Mouse (Mus musculus): Measurements from ENCODE around the gene Disp2. TPM values are rescaled to one million over a fixed set of nuclear protein-coding genes. Genes with fewer than 3 reads are reported as not detected.

The Disp2 gene
- polyA plus RNA-seq, 1 experiment from 2014 or later, result 1.2 TPM

DNA sequence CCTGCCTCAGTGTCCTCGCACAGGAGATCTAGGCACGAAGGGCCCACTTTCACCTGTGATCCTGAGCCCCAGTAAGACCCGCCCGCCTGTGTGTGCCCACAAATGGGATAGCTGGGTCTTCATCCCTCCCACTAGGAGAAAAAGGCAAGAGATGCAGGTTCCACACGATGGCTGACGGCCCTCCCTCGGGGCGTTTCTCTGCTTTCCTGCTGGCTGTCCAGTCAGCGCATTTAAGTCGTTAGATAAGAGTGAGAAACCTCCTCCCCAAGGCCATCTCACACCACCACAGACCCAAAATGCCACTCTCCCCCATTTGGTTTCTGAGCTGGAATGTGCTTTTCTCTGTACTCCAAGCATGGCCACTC lies 16.8 kb upstream of the Disp2 start:
- DNase-seq (ENCODE audit: extremely low spot score, low spot score), result no peak
- H3K27me3 ChIP-seq (ENCODE audit: poor library complexity, severe bottlenecking), result peaks cover 67% of the 10 kb centered on the region
- peaks cover 42% of the 10 kb centered on the region for H3K4me1 ChIP-seq
- H3K36me3 ChIP-seq (replicated peaks), result no peaks in the 10 kb centered on the region
- WGBS, result 9% methylated on average over 10 of the region's 10 CpGs
- peak overlapping the region; percentile 86 for H3K27ac ChIP-seq
- peak overlapping the region; percentile 43 for H3K4me3 ChIP-seq
- H3K9me3 ChIP-seq, result no peaks in the 10 kb centered on the region

DNA sequence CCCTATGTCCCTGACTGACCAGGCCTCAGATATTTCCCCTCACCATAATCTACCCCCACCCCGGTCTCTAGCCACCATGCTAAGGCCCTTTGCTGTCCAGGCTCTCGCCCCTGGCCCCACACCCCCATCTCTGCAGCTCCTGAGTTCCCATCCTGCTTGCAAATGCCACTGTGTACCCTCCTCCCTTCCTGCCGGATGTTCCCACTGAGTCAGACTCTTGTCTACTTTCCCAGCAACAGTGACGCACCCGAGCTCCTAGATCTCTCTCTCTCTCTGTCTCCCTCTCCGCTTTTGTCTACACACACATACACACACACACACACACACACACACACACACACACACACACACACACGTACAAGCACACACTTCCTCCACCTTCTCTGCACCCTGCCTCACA lies 16.1 kb upstream of the Disp2 start:
- peaks cover 42% of the 10 kb centered on the region for H3K4me1 ChIP-seq
- H3K4me3 ChIP-seq, result no peak overlapping the region
- no peaks in the 10 kb centered on the region for H3K36me3 ChIP-seq (replicated peaks)
- H3K9me3 ChIP-seq, result no peaks in the 10 kb centered on the region
- 65% methylated on average over 7 of the region's 7 CpGs for WGBS
- H3K27ac ChIP-seq, result peak overlapping the region; percentile 86; the same call in 1 of the 2 replicates
- peaks cover 60% of the 10 kb centered on the region for H3K27me3 ChIP-seq (ENCODE audit: poor library complexity, severe bottlenecking)
- no peak for DNase-seq (ENCODE audit: extremely low spot score, low spot score)

DNA sequence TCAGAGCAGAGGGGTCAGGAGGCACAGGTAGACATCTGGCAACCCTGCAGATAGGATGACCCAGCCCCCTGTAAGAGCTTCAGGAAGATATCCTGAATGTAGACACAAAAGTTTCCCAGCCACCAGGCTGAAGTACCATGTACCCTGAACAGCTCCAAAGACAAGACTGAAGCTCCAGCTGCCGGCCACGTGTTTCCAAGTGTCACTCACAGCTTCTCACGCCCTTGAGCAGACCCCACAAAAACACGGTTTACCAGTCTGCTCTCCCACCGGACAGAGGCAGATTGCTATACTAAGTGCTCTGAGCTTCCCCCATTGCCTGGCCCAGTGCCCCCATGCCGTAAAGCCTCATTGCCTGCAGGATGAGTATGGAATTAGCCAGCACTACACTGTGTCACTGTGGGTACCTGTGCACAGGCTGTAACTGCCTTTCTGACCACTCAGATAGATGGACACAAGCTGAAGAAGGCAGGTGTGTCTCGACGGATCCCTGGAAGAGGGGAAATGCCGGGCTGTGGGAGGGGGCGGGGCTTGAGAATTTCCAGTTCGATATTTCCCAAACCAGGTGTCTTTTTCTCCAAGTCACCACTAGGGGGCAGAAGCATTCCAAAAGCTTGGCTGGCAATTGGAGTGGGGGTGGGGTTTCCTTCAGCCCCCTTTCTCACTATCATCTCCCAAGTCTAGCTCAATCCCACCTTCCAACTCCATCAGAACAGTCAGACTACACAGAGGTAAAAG lies 15.3 kb upstream of the Disp2 start:
- H3K4me1 ChIP-seq, result peaks cover 42% of the 10 kb centered on the region
- peaks cover 52% of the 10 kb centered on the region for H3K27me3 ChIP-seq (ENCODE audit: poor library complexity, severe bottlenecking)
- no peaks in the 10 kb centered on the region for H3K36me3 ChIP-seq (replicated peaks)
- H3K27ac ChIP-seq, result no peak overlapping the region
- H3K4me3 ChIP-seq, result no peak overlapping the region; the same call in 1 of the 2 replicates
- peak; percentile 46 for DNase-seq (ENCODE audit: extremely low spot score, low spot score)
- no peaks in the 10 kb centered on the region for H3K9me3 ChIP-seq
- WGBS, result 29% methylated on average over 11 of the region's 11 CpGs

DNA sequence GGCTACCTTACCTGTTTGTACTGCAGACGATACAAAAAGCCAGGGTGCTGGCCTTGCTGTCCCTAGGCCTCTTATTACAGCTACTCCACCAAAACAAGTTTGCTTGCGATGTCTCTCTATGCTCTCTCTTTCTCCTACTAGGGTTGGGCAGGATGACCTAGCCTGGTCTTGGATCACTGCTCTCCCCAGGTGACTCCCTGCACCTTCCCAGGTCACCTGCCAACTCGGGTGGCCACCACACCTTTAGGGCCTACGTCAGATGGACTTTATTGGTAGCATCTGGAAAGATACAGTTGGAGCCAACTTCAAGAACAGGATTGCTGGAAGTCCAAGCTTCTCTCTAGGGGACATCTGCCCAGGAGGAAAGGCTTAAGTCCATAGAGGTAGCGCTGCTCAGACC lies 14.6 kb upstream of the Disp2 start:
- Histone ChIP-seq H3K4me3 (no peak overlapping the region), H3K27ac (no peak overlapping the region), H3K9me3 (no peaks in the 10 kb centered on the region), H3K36me3 (replicated peaks) (no peaks in the 10 kb centered on the region), H3K27me3 (ENCODE audit: poor library complexity, severe bottlenecking) (peaks cover 46% of the 10 kb centered on the region), H3K4me1 (peaks cover 36% of the 10 kb centered on the region)
- WGBS, result 83% methylated on average over 5 of the region's 5 CpGs
- no peak for DNase-seq (ENCODE audit: extremely low spot score, low spot score)

DNA sequence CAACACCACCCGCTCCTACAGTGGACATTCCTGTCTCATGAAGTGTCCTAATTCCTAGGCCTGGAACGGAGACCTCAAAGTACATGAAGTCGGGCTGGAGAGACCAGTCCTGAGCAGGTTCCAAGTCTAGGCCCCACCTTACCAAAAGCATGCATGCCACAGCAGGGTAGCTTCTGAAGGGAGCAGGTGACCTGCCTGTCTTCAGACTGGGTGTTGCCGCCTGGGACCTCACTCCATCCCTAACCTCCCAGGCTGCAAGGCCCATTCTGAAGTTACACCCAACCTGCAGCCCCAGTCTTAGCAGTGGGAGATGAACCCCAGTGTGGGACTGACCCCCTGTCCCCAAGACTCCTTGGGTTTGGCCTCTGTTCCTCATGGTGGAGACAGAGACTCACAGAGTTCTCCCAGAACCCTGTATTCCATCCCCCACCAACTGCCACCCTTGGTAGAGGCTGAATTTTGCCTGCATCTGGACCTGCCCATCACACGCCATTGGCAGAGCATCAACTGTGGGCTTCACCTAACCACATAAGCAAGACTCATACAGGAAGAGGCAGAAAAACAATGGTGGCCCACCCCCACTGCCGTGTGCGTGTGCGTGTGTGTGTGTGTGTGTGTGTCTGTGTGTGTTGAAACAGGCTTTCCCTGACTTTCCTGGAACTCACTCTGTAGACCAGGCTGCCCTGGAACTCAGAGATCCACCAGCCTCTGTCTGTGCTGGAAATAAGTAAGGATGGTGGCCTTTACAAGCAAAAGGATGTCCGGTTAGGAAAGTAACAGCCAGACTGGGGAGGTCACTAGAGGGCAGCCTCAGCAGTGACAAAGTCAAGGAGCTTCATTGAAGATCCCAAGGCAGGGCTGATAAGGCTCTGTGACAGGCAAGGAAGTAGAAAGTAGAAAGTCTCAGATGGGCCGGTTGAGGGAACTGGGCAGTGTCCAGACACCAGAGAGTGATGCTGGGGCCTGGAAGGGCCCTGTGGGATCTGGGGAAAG lies 13.2 kb upstream of the Disp2 start:
- no peaks in the 10 kb centered on the region for H3K36me3 ChIP-seq (replicated peaks)
- H3K4me1 ChIP-seq, result peaks cover 31% of the 10 kb centered on the region
- peaks cover 31% of the 10 kb centered on the region for H3K27me3 ChIP-seq (ENCODE audit: poor library complexity, severe bottlenecking)
- H3K27ac ChIP-seq, result no peak overlapping the region
- no peak overlapping the region for H3K4me3 ChIP-seq
- 77% methylated on average over 10 of the region's 10 CpGs for WGBS
- H3K9me3 ChIP-seq, result no peaks in the 10 kb centered on the region
- DNase-seq (ENCODE audit: extremely low spot score, low spot score), result no peak

DNA sequence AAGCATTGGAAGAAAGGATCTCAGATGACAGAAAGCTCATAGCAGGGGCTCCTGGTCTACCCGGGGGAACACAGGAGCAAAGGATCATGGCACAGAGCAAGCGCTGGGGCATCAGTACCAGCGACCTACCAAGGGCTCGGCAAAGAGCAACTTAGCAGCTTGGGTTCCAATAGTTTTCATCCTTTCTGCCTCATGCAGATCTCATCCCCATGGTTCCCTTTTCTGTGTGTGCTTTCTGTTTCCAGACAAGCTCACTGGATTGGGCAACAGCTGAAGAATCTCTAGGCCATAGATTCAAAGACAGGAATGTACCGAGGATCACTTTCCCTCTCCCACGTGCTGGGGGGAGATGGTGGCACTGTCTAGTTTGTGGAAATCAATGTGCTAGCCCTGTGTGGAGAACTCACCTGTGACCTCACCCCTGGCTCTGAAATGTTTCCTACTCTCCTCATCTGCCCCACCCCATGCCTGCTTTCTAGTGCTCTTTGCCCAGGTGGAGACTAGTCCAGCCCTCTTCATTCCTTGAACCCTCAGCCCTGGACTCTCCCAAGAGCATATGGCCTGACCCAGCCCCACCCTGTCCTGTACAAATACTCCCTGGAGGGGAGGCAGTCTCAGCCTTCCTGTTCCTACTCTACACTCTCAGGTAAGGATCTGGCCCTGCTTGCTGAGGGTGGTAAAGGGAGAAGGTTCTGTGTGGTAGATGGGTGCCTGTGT lies 7.2 kb upstream of the Disp2 start, which contains the start of gene Phgr1:
Gene Phgr1, plus strand, starts transcription at position 612 of the 717 bp plus-strand sequence.
- 76% methylated on average over 6 of the region's 6 CpGs for WGBS
- Histone ChIP-seq H3K9me3 (no peaks in the 10 kb centered on the region), H3K27me3 (ENCODE audit: poor library complexity, severe bottlenecking) (no peaks in the 10 kb centered on the region), H3K36me3 (replicated peaks) (no peaks in the 10 kb centered on the region), H3K4me3 (no peak within 1 kb of the TSS), H3K27ac (no peak within 1 kb of the TSS), H3K4me1 (no peaks in the 10 kb centered on the region; the same call in 1 of the 2 replicates)
- no peak for DNase-seq (ENCODE audit: extremely low spot score, low spot score)

DNA sequence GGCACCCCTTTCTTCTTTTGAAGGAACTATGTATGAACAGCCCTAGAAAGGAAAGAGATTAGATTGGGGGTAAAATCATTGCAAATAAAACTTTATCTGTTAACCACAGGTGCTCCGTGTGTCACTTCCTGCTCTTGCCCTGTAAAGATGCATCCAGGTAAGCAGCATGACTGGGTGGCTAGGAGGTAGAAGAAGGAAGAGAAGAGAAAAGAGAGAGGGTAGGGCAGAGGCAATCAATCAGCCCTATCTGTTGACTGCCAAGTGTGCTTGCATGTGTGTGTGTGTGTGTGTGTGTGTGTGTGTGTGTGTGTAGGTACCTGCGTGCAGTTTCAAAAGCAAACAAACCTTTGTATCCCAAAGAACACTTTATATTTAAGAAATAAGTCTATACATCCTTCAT lies 5.0 kb upstream of the Disp2 start:
- Histone ChIP-seq H3K9me3 (no peaks in the 10 kb centered on the region), H3K27ac (no peak overlapping the region), H3K27me3 (ENCODE audit: poor library complexity, severe bottlenecking) (peaks cover 7% of the 10 kb centered on the region), H3K4me1 (peaks cover 8% of the 10 kb centered on the region), H3K36me3 (replicated peaks) (no peaks in the 10 kb centered on the region), H3K4me3 (no peak overlapping the region)
- WGBS, result 93% methylated on average over 2 of the region's 2 CpGs
- no peak for DNase-seq (ENCODE audit: extremely low spot score, low spot score)

DNA sequence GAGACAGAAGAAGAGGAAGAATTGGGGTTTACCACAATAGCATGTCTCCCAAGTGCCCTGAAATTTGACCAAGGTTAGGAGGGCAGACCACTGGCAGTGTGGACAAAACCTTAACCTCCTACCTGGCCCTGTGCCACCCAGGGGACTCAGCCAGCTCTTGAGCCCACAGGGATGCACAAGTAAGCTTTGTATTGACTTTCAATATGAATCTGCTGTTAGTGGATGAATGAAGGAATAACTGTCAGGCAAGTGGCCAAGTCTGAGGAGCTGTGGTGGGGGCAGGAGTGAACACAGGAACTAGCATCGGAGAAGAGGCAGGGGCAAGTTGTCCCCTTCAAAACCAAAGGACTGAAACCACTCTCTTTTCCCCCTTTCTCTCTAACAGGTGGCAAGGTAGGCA lies 4.1 kb upstream of the Disp2 start:
- Histone ChIP-seq H3K4me3 (no peak overlapping the region), H3K36me3 (replicated peaks) (no peaks in the 10 kb centered on the region), H3K27me3 (ENCODE audit: poor library complexity, severe bottlenecking) (peaks cover 15% of the 10 kb centered on the region), H3K9me3 (no peaks in the 10 kb centered on the region), H3K27ac (no peak overlapping the region), H3K4me1 (peaks cover 16% of the 10 kb centered on the region)
- WGBS, result 77% methylated on average over 1 of the region's 1 CpGs
- no peak for DNase-seq (ENCODE audit: extremely low spot score, low spot score)

DNA sequence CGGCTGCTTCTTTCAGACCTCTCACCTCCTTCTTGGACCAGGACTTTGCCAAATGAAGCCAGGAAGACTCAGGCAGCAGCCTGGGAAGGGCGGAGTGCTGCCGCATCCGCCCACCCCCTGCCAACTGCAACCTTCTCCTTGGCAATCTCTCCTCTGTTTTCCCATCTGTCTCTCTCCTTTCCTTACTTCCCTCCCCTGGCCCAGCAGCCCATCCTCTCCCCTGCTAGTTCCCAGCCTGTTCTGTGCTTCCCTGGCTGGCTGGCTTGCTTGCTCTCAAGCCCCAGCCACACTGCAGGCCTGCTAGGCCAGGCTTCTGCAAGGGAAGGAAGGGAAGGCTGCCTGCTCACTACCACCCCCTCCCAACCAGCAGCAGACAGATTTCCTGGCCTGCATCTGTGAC lies 3.7 kb upstream of the Disp2 start:
- peaks cover 16% of the 10 kb centered on the region for H3K4me1 ChIP-seq
- no peaks in the 10 kb centered on the region for H3K9me3 ChIP-seq
- H3K27ac ChIP-seq, result no peak overlapping the region
- no peaks in the 10 kb centered on the region for H3K36me3 ChIP-seq (replicated peaks)
- peaks cover 19% of the 10 kb centered on the region for H3K27me3 ChIP-seq (ENCODE audit: poor library complexity, severe bottlenecking)
- DNase-seq (ENCODE audit: extremely low spot score, low spot score), result no peak
- H3K4me3 ChIP-seq, result no peak overlapping the region
- 93% methylated on average over 3 of the region's 4 CpGs for WGBS

DNA sequence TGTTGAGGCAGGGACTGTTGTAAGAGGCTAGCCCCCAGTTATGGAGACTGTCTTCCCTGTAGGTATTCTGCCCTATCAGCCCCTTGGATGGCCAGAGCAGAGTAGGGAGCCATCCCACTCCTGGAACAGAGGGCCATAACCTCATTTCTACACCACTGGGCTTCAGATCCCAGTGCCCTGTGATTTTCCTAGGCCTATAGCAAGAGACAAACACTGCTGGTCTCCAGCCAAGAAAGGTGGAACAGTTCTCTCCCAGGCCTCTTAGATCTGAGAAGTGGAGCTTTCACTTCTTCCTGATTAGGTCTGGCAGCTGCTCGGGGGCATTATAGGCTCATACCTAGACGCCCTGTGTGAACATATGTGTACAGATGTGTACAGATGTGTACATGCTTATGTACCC lies 3.2 kb upstream of the Disp2 start:
- H3K27ac ChIP-seq, result no peak overlapping the region
- no peak for DNase-seq (ENCODE audit: extremely low spot score, low spot score)
- no peaks in the 10 kb centered on the region for H3K9me3 ChIP-seq
- H3K4me3 ChIP-seq, result no peak overlapping the region
- WGBS, result 81% methylated on average over 2 of the region's 2 CpGs
- H3K4me1 ChIP-seq, result peaks cover 16% of the 10 kb centered on the region
- no peaks in the 10 kb centered on the region for H3K36me3 ChIP-seq (replicated peaks)
- H3K27me3 ChIP-seq (ENCODE audit: poor library complexity, severe bottlenecking), result peaks cover 23% of the 10 kb centered on the region

DNA sequence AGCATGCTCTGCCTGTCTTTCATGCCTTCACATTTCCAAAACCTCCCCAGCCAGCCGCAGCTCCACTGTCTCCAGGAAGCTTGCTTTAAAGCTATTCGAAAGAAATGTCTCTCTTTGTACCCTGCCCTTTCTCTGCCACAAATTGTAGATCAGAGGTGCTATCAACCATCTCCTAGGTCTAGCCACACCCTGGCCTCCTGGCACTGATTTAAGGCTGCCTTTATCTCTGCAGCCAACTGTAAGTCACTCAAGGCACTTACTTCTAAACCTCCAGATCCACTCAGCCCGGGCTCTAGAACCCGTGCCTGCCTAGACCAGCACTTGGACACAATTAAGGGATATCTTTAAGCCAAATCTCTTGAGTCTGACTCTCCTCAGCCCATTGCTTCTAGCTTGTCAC lies 1.1 kb upstream of the Disp2 start:
- Histone ChIP-seq H3K4me3 (no peak overlapping the region), H3K36me3 (replicated peaks) (no peaks in the 10 kb centered on the region), H3K9me3 (no peaks in the 10 kb centered on the region), H3K27ac (no peak overlapping the region), H3K27me3 (ENCODE audit: poor library complexity, severe bottlenecking) (peaks cover 23% of the 10 kb centered on the region), H3K4me1 (peaks cover 16% of the 10 kb centered on the region)
- 81% methylated on average over 4 of the region's 4 CpGs for WGBS
- DNase-seq (ENCODE audit: extremely low spot score, low spot score), result no peak

DNA sequence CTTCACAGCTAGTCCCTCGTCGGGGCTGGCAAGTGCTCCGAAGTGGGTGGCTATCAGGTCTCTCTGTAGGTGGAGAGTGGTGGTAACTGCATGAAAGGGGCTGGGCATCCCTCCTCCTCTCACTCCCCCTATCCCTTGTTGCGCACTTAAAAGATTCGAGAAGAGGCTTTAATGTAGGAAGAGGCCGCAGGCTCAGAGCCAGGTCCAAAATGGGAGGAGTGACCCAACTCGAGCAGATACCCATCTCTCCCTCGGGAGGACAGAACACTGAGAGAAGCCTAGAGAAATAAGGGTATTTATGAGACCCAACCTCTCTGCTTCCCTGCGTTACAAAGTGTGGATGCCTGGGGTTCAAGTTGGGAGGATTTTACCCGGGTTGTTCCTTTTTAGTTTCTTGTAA lies 454 bp upstream of the Disp2 start:
- Histone ChIP-seq H3K9me3 (no peaks in the 10 kb centered on the region), H3K27ac (peak overlapping the region; percentile 81)
- WGBS, result 8% methylated on average over 10 of the region's 10 CpGs

More for the DNA sequence above, 454 bp upstream of the Disp2 start:
- H3K27me3 ChIP-seq (ENCODE audit: poor library complexity, severe bottlenecking), result peaks cover 23% of the 10 kb centered on the region
- no peak for DNase-seq (ENCODE audit: extremely low spot score, low spot score)
- H3K36me3 ChIP-seq (replicated peaks), result no peaks in the 10 kb centered on the region
- peak overlapping the region; percentile 51 for H3K4me3 ChIP-seq
- peaks cover 16% of the 10 kb centered on the region for H3K4me1 ChIP-seq

Measured in forebrain, embryonic 10.5 days (tissue).